Mouse (Mus musculus) MEL (cell line): ENCODE measurements around the gene Gramd1a. TPM values are rescaled to one million over a fixed set of nuclear protein-coding genes. Genes with fewer than 3 reads are reported as not detected.

ENCODE experiments used
- DNase-seq: peaks from one replicate; pipeline ENCODE4 v3.0.0; 2011; ENCODE audit warnings: low read depth, low spot score
- H3K27ac ChIP-seq: 2 replicates; pipeline ENCODE4 v1.5.1; 2012; ENCODE audit warnings: low read depth, mild to moderate bottlenecking, control low read depth, low read length, moderate library complexity; ENCODE audit not compliant: control insufficient read depth
- H3K27me3 ChIP-seq, 2 experiments: fragments of 150-350 bp in 1 of 2; sonication (generic) in 1 of 2; 2 replicates each; pipeline ENCODE4 v1.6.1; 2012; ENCODE audit warnings: low read length in 2 of 2, mild to moderate bottlenecking in 2 of 2, improper control_type of control experiment in 1 of 2, moderate library complexity in 1 of 2; ENCODE audit not compliant: insufficient read depth in 2 of 2, control insufficient read depth in 1 of 2
- H3K36me3 ChIP-seq, 2 experiments: 2 replicates each; pipeline ENCODE4 v1.6.1; 2012 to 2014; ENCODE audit warnings: low read length in 2 of 2, improper control_type of control experiment in 1 of 2, inconsistent platforms in 1 of 2, mild to moderate bottlenecking in 1 of 2; ENCODE audit not compliant: insufficient read depth in 2 of 2, control insufficient read depth in 1 of 2
- H3K4me1 ChIP-seq, 2 experiments: fragments of 150-350 bp in 1 of 2; sonication (generic) in 1 of 2; 2 replicates each; pipeline ENCODE4 v1.6.1; 2012; ENCODE audit warnings: low read length in 2 of 2, improper control_type of control experiment in 1 of 2, mild to moderate bottlenecking in 1 of 2; ENCODE audit not compliant: insufficient read depth in 2 of 2, control insufficient read depth in 1 of 2
- H3K4me3 ChIP-seq, 2 experiments: fragments of 150-350 bp in 1 of 2; sonication (generic) in 1 of 2; 2 replicates each; pipeline ENCODE4 v1.5.1; 2012; ENCODE audit warnings: low read depth in 2 of 2, low read length in 2 of 2, mild to moderate bottlenecking in 2 of 2, moderate library complexity in 2 of 2, control low read depth in 1 of 2, improper control_type of control experiment in 1 of 2; ENCODE audit not compliant: control insufficient read depth in 1 of 2, insufficient read depth in 1 of 2
- H3K79me2 ChIP-seq: 2 replicates; pipeline ENCODE4 v1.6.1; 2012; ENCODE audit warnings: mild to moderate bottlenecking, low read length, moderate library complexity; ENCODE audit not compliant: control insufficient read depth, poor library complexity, insufficient read depth
- H3K9ac ChIP-seq: 2 replicates; pipeline ENCODE4 v1.6.1; 2012; ENCODE audit warnings: low read depth, mild to moderate bottlenecking, control low read depth, low read length, moderate library complexity; ENCODE audit not compliant: control insufficient read depth, poor library complexity, severe bottlenecking
- H3K9me3 ChIP-seq: fragments of 150-350 bp; sonication (generic); replicated peaks from 2 replicates; pipeline ENCODE4 v1.6.1; 2012; ENCODE audit warnings: mild to moderate bottlenecking, low read length, improper control_type of control experiment, moderate library complexity; ENCODE audit not compliant: insufficient read depth
- BHLHE40 ChIP-seq: IDR thresholded peaks from 2 replicates; pipeline ENCODE4 v1.6.1; 2012; ENCODE audit warnings: low read depth, mild to moderate bottlenecking, inconsistent platforms, low read length, improper control_type of control experiment, borderline replicate concordance
- CHD1 ChIP-seq: IDR thresholded peaks from 2 replicates; pipeline ENCODE4 v1.6.1; 2012; ENCODE audit warnings: low read depth, mild to moderate bottlenecking, inconsistent platforms, low read length, improper control_type of control experiment
- CTCF ChIP-seq, 3 experiments: IDR thresholded peaks in 2 of 3; conservative IDR thresholded peaks in 1 of 3; 2 replicates each; pipeline ENCODE4 v1.5.1; 2011 to 2012; ENCODE audit warnings: low read length in 3 of 3, low read depth in 2 of 3, mild to moderate bottlenecking in 2 of 3, improper control_type of control experiment in 1 of 3, inconsistent platforms in 1 of 3, mixed read lengths in 1 of 3, moderate library complexity in 1 of 3; ENCODE audit not compliant: control insufficient read depth in 1 of 3, insufficient read depth in 1 of 3, poor library complexity in 1 of 3, severe bottlenecking in 1 of 3
- E2F4 ChIP-seq: IDR thresholded peaks from 2 replicates; pipeline ENCODE4 v1.6.1; 2011; ENCODE audit warnings: low read depth, low read length, improper control_type of control experiment, borderline replicate concordance
- ELF1 ChIP-seq: IDR thresholded peaks from 2 replicates; pipeline ENCODE4 v1.6.1; 2014; ENCODE audit warnings: low read depth, mild to moderate bottlenecking, inconsistent platforms, low read length, improper control_type of control experiment, moderate library complexity
- EP300 ChIP-seq, 2 experiments: IDR thresholded peaks; 2 replicates each; pipeline ENCODE4 v1.6.1; 2011; ENCODE audit warnings: improper control_type of control experiment in 2 of 2, low read length in 2 of 2, low read depth in 1 of 2, mild to moderate bottlenecking in 1 of 2
- ETS1 ChIP-seq: IDR thresholded peaks from 2 replicates; pipeline ENCODE4 v1.6.1; 2012; ENCODE audit warnings: low read depth, mild to moderate bottlenecking, inconsistent platforms, low read length, improper control_type of control experiment, moderate library complexity
- JUND ChIP-seq: IDR thresholded peaks from 2 replicates; pipeline ENCODE4 v1.6.1; 2011; ENCODE audit warnings: low read depth, mild to moderate bottlenecking, improper control_type of control experiment, low read length
- KAT2A ChIP-seq: conservative IDR thresholded peaks from 2 replicates; pipeline ENCODE4 v1.6.1; 2012; ENCODE audit warnings: low read depth, low read length, improper control_type of control experiment, inconsistent platforms
- MAX ChIP-seq: IDR thresholded peaks from 2 replicates; pipeline ENCODE4 v1.6.1; 2011; ENCODE audit warnings: low read length, improper control_type of control experiment
- MAZ ChIP-seq: IDR thresholded peaks from 2 replicates; pipeline ENCODE4 v1.6.1; 2012; ENCODE audit warnings: low read depth, mild to moderate bottlenecking, inconsistent platforms, low read length, improper control_type of control experiment
- MEF2A ChIP-seq: IDR thresholded peaks from 2 replicates; pipeline ENCODE4 v1.6.1; 2014; ENCODE audit warnings: low read depth, mild to moderate bottlenecking, inconsistent platforms, low read length, improper control_type of control experiment; ENCODE audit not compliant: poor library complexity, insufficient replicate concordance, severe bottlenecking; ENCODE audit errors: extremely low read depth
- MXI1 ChIP-seq: IDR thresholded peaks from 2 replicates; pipeline ENCODE4 v1.6.1; 2011; ENCODE audit warnings: mild to moderate bottlenecking, low read depth, low read length, improper control_type of control experiment
- MYB ChIP-seq: IDR thresholded peaks from 2 replicates; pipeline ENCODE4 v1.6.1; 2011; ENCODE audit warnings: mild to moderate bottlenecking, low read depth, low read length, improper control_type of control experiment
- MYC ChIP-seq: IDR thresholded peaks from 2 replicates; pipeline ENCODE4 v1.6.1; 2011; ENCODE audit warnings: low read depth, mild to moderate bottlenecking, low read length, improper control_type of control experiment, moderate library complexity
- NELFE ChIP-seq: IDR thresholded peaks from 2 replicates; pipeline ENCODE4 v1.6.1; 2011; ENCODE audit warnings: low read depth, low read length, improper control_type of control experiment
- POLR2A ChIP-seq, 2 experiments: IDR thresholded peaks; 2 replicates each; pipeline ENCODE4 v1.6.1; 2011 to 2012; ENCODE audit warnings: low read length in 2 of 2, mild to moderate bottlenecking in 2 of 2, control low read depth in 1 of 2, improper control_type of control experiment in 1 of 2, low read depth in 1 of 2, moderate library complexity in 1 of 2; ENCODE audit not compliant: control insufficient read depth in 1 of 2, insufficient read depth in 1 of 2, poor library complexity in 1 of 2
- POLR2AphosphoS2 ChIP-seq: IDR thresholded peaks from 2 replicates; pipeline ENCODE4 v1.6.1; 2011; ENCODE audit warnings: low read length, improper control_type of control experiment
- RCOR1 ChIP-seq: IDR thresholded peaks from 2 replicates; pipeline ENCODE4 v1.6.1; 2012; ENCODE audit warnings: low read depth, mild to moderate bottlenecking, inconsistent platforms, low read length, improper control_type of control experiment
- SIN3A ChIP-seq: IDR thresholded peaks from 2 replicates; pipeline ENCODE4 v1.6.1; 2012; ENCODE audit warnings: low read length, improper control_type of control experiment, inconsistent platforms
- TAL1 ChIP-seq: IDR thresholded peaks from 2 replicates; pipeline ENCODE4 v1.6.1; 2012; ENCODE audit warnings: mild to moderate bottlenecking, inconsistent platforms, low read length, moderate library complexity, mixed read lengths
- TBP ChIP-seq: IDR thresholded peaks from 2 replicates; pipeline ENCODE4 v1.8.0; 2011; ENCODE audit warnings: low read depth, low read length, improper control_type of control experiment
- USF1 ChIP-seq: IDR thresholded peaks from 2 replicates; pipeline ENCODE4 v1.6.1; 2014; ENCODE audit warnings: low read depth, mild to moderate bottlenecking, inconsistent platforms, low read length, improper control_type of control experiment, moderate library complexity
- ZC3H11A ChIP-seq: IDR thresholded peaks from 2 replicates; pipeline ENCODE4 v1.6.1; 2012; ENCODE audit warnings: low read depth, mild to moderate bottlenecking, inconsistent platforms, low read length, improper control_type of control experiment
- ZKSCAN1 ChIP-seq: IDR thresholded peaks from 2 replicates; pipeline ENCODE4 v1.6.1; 2012; ENCODE audit warnings: low read depth, mild to moderate bottlenecking, inconsistent platforms, low read length, improper control_type of control experiment, moderate library complexity
- ZMIZ1 ChIP-seq: IDR thresholded peaks from 2 replicates; pipeline ENCODE4 v1.6.1; 2012; ENCODE audit warnings: low read depth, mild to moderate bottlenecking, inconsistent platforms, low read length, improper control_type of control experiment, moderate library complexity
- ZNF384 ChIP-seq: IDR thresholded peaks from 2 replicates; pipeline ENCODE4 v1.6.1; 2012; ENCODE audit warnings: low read depth, mild to moderate bottlenecking, inconsistent platforms, low read length, improper control_type of control experiment
- polyA plus RNA-seq, 2 experiments: library from polyadenylated mRNA; stranded (reverse) in 1 of 2; unstranded in 1 of 2; fragments of >175 nt in 1 of 2; fragments of >200 nt in 1 of 2; gene quantifications; 2 replicates each; pipeline versions ENCODE4 v1.2.1 to v1.2.4; 2012; ENCODE audit warnings: low replicate concordance in 2 of 2, low read depth in 1 of 2; ENCODE audit not compliant: insufficient read length in 2 of 2, insufficient read depth in 1 of 2, missing spikeins in 1 of 2
- total RNA-seq: library from RNA; depleted of rRNA; stranded (reverse); fragments of 300-350 nt; gene quantifications from 2 replicates; pipeline ENCODE4 v1.2.3, GENCODE M21; 2012

The Gramd1a gene
- total and polyA plus RNA-seq, 3 experiments = 21.8 to 65.7 TPM; not detected in 1

DNA sequence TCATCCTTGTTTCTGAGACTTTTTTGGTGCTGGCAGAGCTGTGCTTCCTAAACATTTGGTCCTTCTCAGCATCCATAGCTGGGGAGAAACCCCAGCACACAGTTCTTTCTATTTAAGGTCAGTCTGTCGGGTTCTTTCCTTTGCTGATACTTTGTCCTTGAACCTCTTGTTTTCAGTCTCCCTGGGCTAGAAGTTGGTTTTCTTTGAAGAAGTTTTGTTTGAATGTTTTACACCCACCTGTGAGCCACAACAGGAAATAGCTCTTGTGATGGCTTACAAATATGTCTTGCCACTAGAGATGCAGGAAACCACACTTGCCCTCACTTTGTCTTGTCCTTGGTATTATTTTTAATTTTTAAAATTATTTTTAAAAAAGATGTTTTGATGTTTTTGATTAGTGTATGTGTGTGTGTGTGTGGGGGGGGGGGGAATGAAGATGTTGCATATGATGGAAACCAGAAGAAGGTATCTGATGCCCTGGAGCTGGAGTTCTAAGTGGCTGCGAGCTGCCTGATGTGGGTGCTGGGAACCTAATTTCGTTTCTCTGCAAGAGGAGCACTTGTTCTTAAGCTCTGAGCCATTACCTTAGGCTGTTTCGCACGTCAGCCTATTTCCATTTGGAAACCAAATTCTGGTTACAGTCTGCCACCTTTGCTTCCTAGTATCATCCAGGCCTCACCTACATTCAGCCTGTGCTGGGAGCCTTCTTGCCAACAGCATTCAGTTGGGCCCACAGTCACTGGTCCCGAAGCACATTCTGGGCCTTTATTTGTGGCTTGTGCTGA lies 2.0 kb downstream of the Gramd1a start:
- Histone ChIP-seq H3K36me3 (peaks cover 0 to 9% of the 10 kb centered on the region in 2 experiments; a peak in 2 of 4 replicates), H3K9ac (no peak overlapping the region), H3K27ac (no peak overlapping the region), H3K4me1 (peaks cover 0 to 26% of the 10 kb centered on the region in 2 experiments; a peak in 2 of 4 replicates), H3K4me3 (no peak overlapping the region), H3K27me3 (no peaks in the 10 kb centered on the region), H3K79me2 (peaks cover 18% of the 10 kb centered on the region), H3K9me3 (no peaks in the 10 kb centered on the region)
- no peak for TF ChIP-seq MAZ
- TF ChIP-seq E2F4 = no peak
- TF ChIP-seq POLR2AphosphoS2 = no peak
- no peak for TF ChIP-seq MAX
- no peak for TF ChIP-seq TBP
- TF ChIP-seq BHLHE40 = no peak
- TF ChIP-seq NELFE = no peak
- TF ChIP-seq ZC3H11A = no peak
- no peak for TF ChIP-seq RCOR1
- TF ChIP-seq TAL1 = no peak
- no peak for TF ChIP-seq ZNF384
- no peak for TF ChIP-seq JUND
- TF ChIP-seq CHD1 = no peak
- TF ChIP-seq KAT2A = no peak
- TF ChIP-seq ZKSCAN1 = no peak
- TF ChIP-seq ZMIZ1 = no peak
- no peak for TF ChIP-seq POLR2A (IDR thresholded peaks at IDR 0.05; ENCODE audit: control insufficient read depth in 1 of 2, insufficient read depth in 1 of 2, low read depth in 1 of 2, low read length in 2 of 2, poor library complexity in 1 of 2)
- TF ChIP-seq ETS1 = no peak
- TF ChIP-seq MYC = no peak
- no peak for DNase-seq

DNA sequence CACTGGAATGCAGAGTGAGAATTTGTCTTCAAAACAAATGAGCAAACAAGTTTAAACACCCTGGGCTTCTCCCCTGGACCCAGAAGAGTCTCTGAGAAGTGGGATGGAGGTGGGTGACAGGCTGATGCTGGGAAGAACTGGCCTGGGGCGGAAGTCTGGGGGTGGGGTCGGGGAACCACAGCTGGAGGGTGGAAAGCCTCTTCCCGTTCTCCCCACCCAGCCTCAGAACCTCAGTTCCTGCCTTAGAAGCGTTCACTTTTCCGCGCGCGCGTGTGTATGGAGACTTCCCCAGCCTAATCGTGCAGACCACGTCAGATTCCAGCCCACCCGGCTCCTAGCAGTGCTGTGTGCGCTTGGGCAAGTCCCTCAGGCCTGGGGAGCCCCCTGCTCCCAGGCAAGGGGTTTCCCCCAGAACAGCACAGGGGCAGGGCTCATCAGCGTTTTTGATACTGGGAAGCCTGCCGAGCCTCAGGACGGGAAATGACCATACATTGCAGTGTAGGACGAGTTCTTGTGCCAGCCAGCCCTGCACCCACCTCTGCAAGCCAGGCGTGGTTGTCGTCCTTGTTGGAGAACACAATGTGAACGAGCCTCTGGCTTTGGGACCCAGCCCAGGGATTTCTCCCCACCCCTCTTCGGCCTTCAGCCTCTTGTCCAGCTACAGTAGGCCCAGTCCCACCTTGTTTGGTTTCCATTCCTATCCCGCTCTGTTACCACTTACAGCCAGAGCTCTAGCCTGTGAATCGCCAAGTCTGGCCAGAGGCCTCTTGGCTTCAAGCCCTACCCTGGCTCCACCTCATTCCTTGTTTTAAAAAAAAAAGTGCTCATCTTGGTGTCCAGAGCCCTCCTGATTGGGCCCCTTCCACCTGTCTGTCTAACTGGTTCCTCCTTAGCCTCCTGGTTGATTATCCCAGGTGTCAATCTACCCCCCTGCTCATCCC lies 4.1 kb downstream of the Gramd1a start:
- H3K4me1 ChIP-seq = peaks cover 0 to 30% of the 10 kb centered on the region in 2 experiments; a peak in 3 of 4 replicates
- H3K4me3 ChIP-seq = peak overlapping the region; percentile 80 to 98
- peaks cover 0 to 9% of the 10 kb centered on the region in 2 experiments; a peak in 2 of 4 replicates for H3K36me3 ChIP-seq
- peak overlapping the region; percentile 82 for H3K27ac ChIP-seq
- H3K9ac ChIP-seq = peak overlapping the region; percentile 93
- H3K27me3 ChIP-seq = no peaks in the 10 kb centered on the region
- H3K9me3 ChIP-seq = no peaks in the 10 kb centered on the region
- H3K79me2 ChIP-seq = peaks cover 23% of the 10 kb centered on the region
- DNase-seq = peak; percentile 87
- TF ChIP-seq ELF1 (peak; percentile 41; the same call in 1 of the 2 replicates), BHLHE40 (0 out of 2 replicates have a peak, but pooled peaks have one; percentile 30), MXI1 (0 out of 2 replicates have a peak, but pooled peaks have one; percentile 4), USF1 (no peak), SIN3A (peak; percentile 19; the same call in 1 of the 2 replicates), MYB (no peak), POLR2A (IDR thresholded peaks at IDR 0.05; ENCODE audit: control insufficient read depth in 1 of 2, insufficient read depth in 1 of 2, low read depth in 1 of 2, low read length in 2 of 2, poor library complexity in 1 of 2) (peak; percentile 65 to 69), MEF2A (no peak), EP300 (IDR thresholded peaks at IDR 0.05; ENCODE audit: low read depth in 1 of 2, low read length in 2 of 2) (0 out of 4 replicates have a peak, but pooled peaks have one; percentile 2 to 13), TBP (no peak), MAZ (peak; percentile 1), CHD1 (0 out of 2 replicates have a peak, but pooled peaks have one; percentile 52), ZMIZ1 (0 out of 2 replicates have a peak, but pooled peaks have one; percentile 21), CTCF (IDR thresholded peaks at IDR 0.05 in 2 of 3, conservative IDR thresholded peaks at IDR 0.05 in 1 of 3; ENCODE audit: control insufficient read depth in 1 of 3, insufficient read depth in 1 of 3, low read depth in 2 of 3, low read length in 3 of 3, poor library complexity in 1 of 3, severe bottlenecking in 1 of 3) (no peak), RCOR1 (no peak), ZNF384 (peak; percentile 70), E2F4 (0 out of 2 replicates have a peak, but pooled peaks have one; percentile 18)
